Mouse (Mus musculus): ENCODE data around the gene Spem1. TPM values are rescaled to one million over a fixed set of nuclear protein-coding genes. Genes with fewer than 3 reads are reported as not detected.
A peak's percentile ranks its signal among the peaks of the same experiment; 100 is the strongest.
"Not testable (repeated sequence)": the region's sequence is repeated elsewhere in the genome, so short reads cannot be mapped to it uniquely, and the experiment has no call there.

Gene Spem1
- polyA plus RNA-seq (2015; fragmentation: Nextera tagmentation; extraction: Ambion mirVana), result 0.21 TPM in 1 of 2 replicates, not detected in the other

- no peak within 1 kb of the TSS for H3K4me2 ChIP-seq (replicated peaks)
- H3K36me3 ChIP-seq, result peaks cover 10% of the 10 kb centered on the region; the same call in 1 of the 2 replicates
- no peak within 1 kb of the TSS for H3K27ac ChIP-seq
- H3K27me3 ChIP-seq (replicated peaks), result no peaks in the 10 kb centered on the region
- H3K4me1 ChIP-seq (replicated peaks), result no peaks in the 10 kb centered on the region
- 79% methylated on average over 3 of the region's 3 CpGs for WGBS
- ATAC-seq, result no peak
- no peak within 1 kb of the TSS for H3K4me3 ChIP-seq (replicated peaks)
- H3K9ac ChIP-seq, result no peak within 1 kb of the TSS
- H3K9me3 ChIP-seq, result no peaks in the 10 kb centered on the region
These were observed at the start of gene Spem1 for GRCm38 (mm10) chr11:69822080-69822479. Spem1 (minus strand) TSS chr11:69822180.

- Histone ChIP-seq H3K27ac (no peak overlapping the region), H3K4me2 (replicated peaks) (no peak overlapping the region), H3K9me3 (no peaks in the 10 kb centered on the region), H3K4me3 (replicated peaks) (no peak overlapping the region), H3K4me1 (replicated peaks) (no peaks in the 10 kb centered on the region), H3K9ac (no peak overlapping the region), H3K36me3 (no peaks in the 10 kb centered on the region), H3K27me3 (replicated peaks) (no peaks in the 10 kb centered on the region)
- peak; percentile 85 for ATAC-seq
- WGBS, result 82% methylated on average over 2 of the region's 2 CpGs
These were observed 48.5 kb upstream of the Spem1 start for GRCm38 (mm10) chr11:69870289-69871069.

- ATAC-seq, result no peak
- Histone ChIP-seq H3K9me3 (no peaks in the 10 kb centered on the region), H3K36me3 (no peaks in the 10 kb centered on the region), H3K4me2 (replicated peaks) (no peak overlapping the region), H3K27ac (no peak overlapping the region), H3K4me3 (replicated peaks) (no peak overlapping the region), H3K9ac (0 out of 2 replicates have a peak overlapping the region, but pooled peaks have one; percentile 17), H3K4me1 (replicated peaks) (no peaks in the 10 kb centered on the region), H3K27me3 (replicated peaks) (no peaks in the 10 kb centered on the region)
- 57% methylated on average over 9 of the region's 9 CpGs for WGBS
These were observed 45.4 kb upstream of the Spem1 start for GRCm38 (mm10) chr11:69867335-69867734.

GRCm38 (mm10) chr11:69865561-69865960 is 43.6 kb upstream of the Spem1 start:
- Histone ChIP-seq H3K4me3 (replicated peaks) (no peak overlapping the region), H3K27me3 (replicated peaks) (no peaks in the 10 kb centered on the region), H3K27ac (no peak overlapping the region), H3K9me3 (no peaks in the 10 kb centered on the region), H3K36me3 (no peaks in the 10 kb centered on the region), H3K4me1 (replicated peaks) (no peaks in the 10 kb centered on the region), H3K4me2 (replicated peaks) (no peak overlapping the region), H3K9ac (no peak overlapping the region)
- no peak for ATAC-seq
- 82% methylated on average over 9 of the region's 9 CpGs for WGBS

- Histone ChIP-seq H3K27me3 (replicated peaks) (no peaks in the 10 kb centered on the region), H3K9me3 (no peaks in the 10 kb centered on the region), H3K4me1 (replicated peaks) (no peaks in the 10 kb centered on the region), H3K27ac (no peak overlapping the region), H3K4me3 (replicated peaks) (no peak overlapping the region), H3K36me3 (no peaks in the 10 kb centered on the region), H3K9ac (no peak overlapping the region), H3K4me2 (replicated peaks) (no peak overlapping the region)
- no peak for ATAC-seq
- 47% methylated on average over 8 of the region's 8 CpGs for WGBS
These were observed 42.3 kb upstream of the Spem1 start for GRCm38 (mm10) chr11:69864138-69864860.

GRCm38 (mm10) chr11:69863729-69864128 is 41.7 kb upstream of the Spem1 start:
- H3K36me3 ChIP-seq; H3K27me3 ChIP-seq (replicated peaks); H3K4me1 ChIP-seq (replicated peaks); H3K4me2 ChIP-seq (replicated peaks); H3K9ac ChIP-seq; ATAC-seq; H3K4me3 ChIP-seq (replicated peaks); H3K9me3 ChIP-seq; H3K27ac ChIP-seq: not testable (repeated sequence)
- 66% methylated on average over 3 of the region's 3 CpGs for WGBS

GRCm38 (mm10) chr11:69858113-69858998 is 36.4 kb upstream of the Spem1 start, which contains the start of gene Tnk1:
Tnk1 (minus strand) TSS chr11:69858730.
- peak; percentile 90 for ATAC-seq
- Histone ChIP-seq H3K4me1 (replicated peaks) (no peaks in the 10 kb centered on the region), H3K4me2 (replicated peaks) (peak within 1 kb of the TSS; percentile 44), H3K27me3 (replicated peaks) (peaks cover 10% of the 10 kb centered on the region), H3K27ac (peak within 1 kb of the TSS; percentile 79), H3K4me3 (replicated peaks) (peak within 1 kb of the TSS; percentile 40), H3K9me3 (no peaks in the 10 kb centered on the region), H3K9ac (peak within 1 kb of the TSS; percentile 47), H3K36me3 (no peaks in the 10 kb centered on the region)
- WGBS, result 14% methylated on average over 30 of the region's 30 CpGs

GRCm38 (mm10) chr11:69855347-69855746 is 33.4 kb upstream of the Spem1 start:
- no peak overlapping the region for H3K4me3 ChIP-seq (replicated peaks)
- no peak overlapping the region for H3K9ac ChIP-seq
- WGBS, result 36% methylated on average over 16 of the region's 16 CpGs
- H3K9me3 ChIP-seq, result no peaks in the 10 kb centered on the region
- H3K4me2 ChIP-seq (replicated peaks), result 0 out of 2 replicates have a peak overlapping the region, but pooled peaks have one; percentile 20
- peaks cover 22% of the 10 kb centered on the region for H3K36me3 ChIP-seq
- peaks cover 10% of the 10 kb centered on the region for H3K27me3 ChIP-seq (replicated peaks)
- no peaks in the 10 kb centered on the region for H3K4me1 ChIP-seq (replicated peaks)
- ATAC-seq, result no peak
- no peak overlapping the region for H3K27ac ChIP-seq

- Histone ChIP-seq H3K4me3 (replicated peaks) (no peak overlapping the region), H3K4me1 (replicated peaks) (no peaks in the 10 kb centered on the region), H3K9ac (no peak overlapping the region), H3K27me3 (replicated peaks) (peaks cover 10% of the 10 kb centered on the region), H3K36me3 (peaks cover 28% of the 10 kb centered on the region), H3K9me3 (no peaks in the 10 kb centered on the region), H3K27ac (no peak overlapping the region), H3K4me2 (replicated peaks) (no peak overlapping the region)
- ATAC-seq, result no peak
- WGBS, result 82% methylated on average over 10 of the region's 10 CpGs
These were observed 32.7 kb upstream of the Spem1 start for GRCm38 (mm10) chr11:69854680-69855079.

- 55% methylated on average over 7 of the region's 7 CpGs for WGBS
- Histone ChIP-seq H3K4me1 (replicated peaks) (no peaks in the 10 kb centered on the region), H3K36me3 (peaks cover 33% of the 10 kb centered on the region), H3K27ac (no peak overlapping the region), H3K9me3 (no peaks in the 10 kb centered on the region), H3K9ac (no peak overlapping the region), H3K27me3 (replicated peaks) (peaks cover 10% of the 10 kb centered on the region), H3K4me2 (replicated peaks) (no peak overlapping the region), H3K4me3 (replicated peaks) (no peak overlapping the region)
- ATAC-seq, result peak; percentile 67
These were observed 32.0 kb upstream of the Spem1 start for GRCm38 (mm10) chr11:69853994-69854393.

- 72% methylated on average over 8 of the region's 8 CpGs for WGBS
- Histone ChIP-seq H3K4me1 (replicated peaks) (peaks cover 15% of the 10 kb centered on the region), H3K9ac (no peak overlapping the region), H3K4me3 (replicated peaks) (no peak overlapping the region), H3K27me3 (replicated peaks) (no peaks in the 10 kb centered on the region), H3K36me3 (peaks cover 33% of the 10 kb centered on the region), H3K4me2 (replicated peaks) (no peak overlapping the region), H3K9me3 (no peaks in the 10 kb centered on the region), H3K27ac (no peak overlapping the region)
- ATAC-seq, result no peak
These were observed 28.8 kb upstream of the Spem1 start for GRCm38 (mm10) chr11:69850754-69851153.

- H3K27ac ChIP-seq, result no peak overlapping the region
- no peak overlapping the region for H3K4me2 ChIP-seq (replicated peaks)
- H3K9me3 ChIP-seq, result no peaks in the 10 kb centered on the region
- peaks cover 33% of the 10 kb centered on the region for H3K36me3 ChIP-seq
- H3K9ac ChIP-seq, result no peak overlapping the region
- H3K4me1 ChIP-seq (replicated peaks), result peaks cover 18% of the 10 kb centered on the region
- WGBS, result 88% methylated on average over 15 of the region's 15 CpGs
- ATAC-seq, result no peak
- H3K27me3 ChIP-seq (replicated peaks), result no peaks in the 10 kb centered on the region
- no peak overlapping the region for H3K4me3 ChIP-seq (replicated peaks)
These were observed 27.9 kb upstream of the Spem1 start for GRCm38 (mm10) chr11:69849884-69850283.
